Comparison of ENCODE assay signal across 8 mouse cellular contexts in genomic region chr2:57238614-57239165, GRCm38 (mm10). TPM values are rescaled to one million over a fixed set of nuclear protein-coding genes. Genes with fewer than 3 reads are reported as not detected.
DNase-seq lines count a peak whose midpoint lies in the region; ATAC-seq lines count a peak whose summit lies in the region.

No protein-coding gene starts in this region.

- H3K36me3 ChIP-seq in hindbrain, embryonic 12.5 days, result no peaks in the 10 kb centered on the region

- 2% methylated on average over 17 of the region's 17 CpGs for WGBS in hindbrain, embryonic 12.5 days

- ATAC-seq in hindbrain, embryonic 12.5 days (ENCODE audit: low FRiP score), result peak; percentile 7

- H3K27ac ChIP-seq in hindbrain, embryonic 12.5 days, result no peak overlapping the region

- no peaks in the 10 kb centered on the region for H3K9me3 ChIP-seq in hindbrain, embryonic 12.5 days (replicated peaks)

- H3K4me3 ChIP-seq in hindbrain, embryonic 12.5 days, result peak overlapping the region; percentile 74

- H3K9ac ChIP-seq in hindbrain, embryonic 12.5 days, result peak overlapping the region; percentile 78

- H3K4me2 ChIP-seq in hindbrain, embryonic 12.5 days (replicated peaks), result peak overlapping the region; percentile 83

- peaks cover 8% of the 10 kb centered on the region; the same call in 1 of the 2 replicates for H3K27me3 ChIP-seq in hindbrain, embryonic 12.5 days

- peak; percentile 39 for DNase-seq in embryo, embryonic 10 days (ENCODE audit: low spot score)
- DNase-seq in embryo, embryonic 11 days, result no peak
- DNase-seq in 416B (ENCODE audit: low read depth), result peak; percentile 76
- DNase-seq in c-Kit-positive CD71-positive TER-119-positive erythroid progenitor cells, embryonic 14.5 days (ENCODE audit: low spot score), result peak; percentile 56
- DNase-seq in lung, postnatal 10 days, result peak; percentile 29
- DNase-seq in spleen, postnatal 4 days (ENCODE audit: low spot score in 2 of 2), result peak; percentile 53 to 72
- DNase-seq in right cerebral cortex, postnatal 25 days, result no peak

- H3K4me1 ChIP-seq in hindbrain, embryonic 12.5 days, result peaks cover 12% of the 10 kb centered on the region

RNA-seq across cellular contexts. Expression of gene Gpd2, which starts 1.3 kb away (rescaled TPM):
- polyA plus RNA-seq in hindbrain, embryonic 12.5 days (2016; fragmentation: Nextera tagmentation; extraction: Ambion mirVana), result 17.4 and 18.9 TPM in 2 replicates

Comparison
In these comparisons a context has a peak if more than half of its experiments do, and no peak if none do; other contexts are left out.
1. DNase-seq: peak in embryo, embryonic 10 days (single experiment), 416B (single experiment), c-Kit-positive CD71-positive TER-119-positive erythroid progenitor cells, embryonic 14.5 days (single experiment), lung, postnatal 10 days (single experiment) and spleen, postnatal 4 days (2 of 2); none in embryo, embryonic 11 days (single experiment) and right cerebral cortex, postnatal 25 days (single experiment).